Mouse (Mus musculus): ENCODE measurements around the gene Phf20.
"Not testable (repeated sequence)": the region's sequence is repeated elsewhere in the genome, so short reads cannot be mapped to it uniquely, and the experiment has no call there.

Phf20 gene

GRCm38 (mm10) chr2:156196302-156197128, at the start of gene Phf20:
Gene Phf20, plus strand, starts transcription at chr2:156196466.
- peak; percentile 98 for DNase-seq (ENCODE audit: low spot score)

GRCm38 (mm10) chr2:156147316-156147915, 48.9 kb upstream of the Phf20 start:
- DNase-seq (ENCODE audit: low spot score), result no peak

- no peak for DNase-seq (ENCODE audit: low spot score)
These were observed 44.7 kb upstream of the Phf20 start for GRCm38 (mm10) chr2:156151538-156151937.

GRCm38 (mm10) chr2:156165478-156165877, 30.8 kb upstream of the Phf20 start:
- no peak for DNase-seq (ENCODE audit: low spot score)

GRCm38 (mm10) chr2:156166557-156166956, 29.7 kb upstream of the Phf20 start:
- no peak for DNase-seq (ENCODE audit: low spot score)

- no peak for DNase-seq (ENCODE audit: low spot score)
These were observed 19.2 kb upstream of the Phf20 start for GRCm38 (mm10) chr2:156177079-156177478.

GRCm38 (mm10) chr2:156177651-156178050, 18.6 kb upstream of the Phf20 start:
- no peak for DNase-seq (ENCODE audit: low spot score)

- peak; percentile 83 for DNase-seq (ENCODE audit: low spot score)
These were observed 17.0 kb upstream of the Phf20 start for GRCm38 (mm10) chr2:156179046-156179795.

- no peak for DNase-seq (ENCODE audit: low spot score)
These were observed 16.5 kb upstream of the Phf20 start for GRCm38 (mm10) chr2:156179796-156180093.

- peak; percentile 100 for DNase-seq (ENCODE audit: low spot score)
These were observed 16.0 kb upstream of the Phf20 start, which contains the start of gene Rbm39 for GRCm38 (mm10) chr2:156180094-156180821. Gene Rbm39, minus strand, starts transcription at chr2:156180238.

GRCm38 (mm10) chr2:156180824-156181590, 15.3 kb upstream of the Phf20 start:
- DNase-seq (ENCODE audit: low spot score), result no peak

GRCm38 (mm10) chr2:156181592-156181991, 14.7 kb upstream of the Phf20 start:
- DNase-seq (ENCODE audit: low spot score), result no peak

GRCm38 (mm10) chr2:156189241-156189640, 7.0 kb upstream of the Phf20 start:
- not testable (repeated sequence) for DNase-seq (ENCODE audit: low spot score)

- no peak for DNase-seq (ENCODE audit: low spot score)
These were observed 6.0 kb upstream of the Phf20 start for GRCm38 (mm10) chr2:156190004-156190896.

- no peak for DNase-seq (ENCODE audit: low spot score)
These were observed 4.7 kb upstream of the Phf20 start for GRCm38 (mm10) chr2:156191540-156191939.

GRCm38 (mm10) chr2:156192068-156192467, 4.2 kb upstream of the Phf20 start:
- no peak for DNase-seq (ENCODE audit: low spot score)

GRCm38 (mm10) chr2:156193066-156193862, 3.0 kb upstream of the Phf20 start:
- DNase-seq (ENCODE audit: low spot score), result no peak

- no peak for DNase-seq (ENCODE audit: low spot score)
These were observed 1.7 kb upstream of the Phf20 start for GRCm38 (mm10) chr2:156194571-156194970.

- no peak for DNase-seq (ENCODE audit: low spot score)
These were observed 1.1 kb downstream of the Phf20 start for GRCm38 (mm10) chr2:156197129-156197911.
